Mouse (Mus musculus) liver, embryonic 14.5 days (tissue): ENCODE measurements around the gene P2rx2. TPM values are rescaled to one million over a fixed set of nuclear protein-coding genes. Genes with fewer than 3 reads are reported as not detected.

Source experiments
- ATAC-seq: fragments of 200-750 bp; cut with Nextera tagmentation; 2 replicates; pipeline ENCODE4 v1.8.0; 2017; ENCODE audit warnings: moderate number of reproducible peaks, mild to moderate bottlenecking, moderate library complexity; ENCODE audit not compliant: insufficient read depth
- DNase-seq, 3 experiments: peaks; one replicate each; pipeline ENCODE4 v3.0.0-alpha.2; 2012 to 2013; ENCODE audit warnings: low read depth in 3 of 3, low spot score in 3 of 3
- H3K27ac ChIP-seq: fragments of 300-500 bp; sonication (generic); 2 replicates; pipeline ENCODE4 v1.5.1; 2014; ENCODE audit warnings: moderate library complexity, mild to moderate bottlenecking, control low read depth, inconsistent platforms
- H3K27me3 ChIP-seq: fragments of 300-500 bp; sonication (generic); 2 replicates; pipeline ENCODE4 v1.6.1; 2014; ENCODE audit warnings: mild to moderate bottlenecking, low read length, moderate library complexity; ENCODE audit not compliant: control insufficient read depth, insufficient read depth
- H3K36me3 ChIP-seq: fragments of 300-500 bp; sonication (generic); replicated peaks from 2 replicates; pipeline ENCODE4 v1.6.1; 2014; ENCODE audit warnings: low read depth; ENCODE audit not compliant: control insufficient read depth, insufficient read depth
- H3K4me1 ChIP-seq, 2 experiments: fragments of 200-500 bp in 1 of 2; fragments of 300-500 bp in 1 of 2; sonication (generic) in 1 of 2; replicated peaks; 2 replicates each; pipeline ENCODE4 v1.6.1; 2012 to 2014; ENCODE audit warnings: antibody characterized with exemption in 1 of 2, inconsistent platforms in 1 of 2, low read length in 1 of 2; ENCODE audit not compliant: control insufficient read depth in 2 of 2, insufficient read depth in 2 of 2
- H3K4me2 ChIP-seq: fragments of 300-500 bp; sonication (generic); 2 replicates; pipeline ENCODE4 v1.6.1; 2014; ENCODE audit warnings: low read depth, mild to moderate bottlenecking, control low read depth, moderate library complexity
- H3K4me3 ChIP-seq, 2 experiments: fragments of 200-500 bp in 1 of 2; fragments of 300-500 bp in 1 of 2; sonication (generic) in 1 of 2; 2 replicates each; pipeline ENCODE4 v1.5.1; 2012 to 2014; ENCODE audit warnings: low read depth in 2 of 2, low read length in 2 of 2, mild to moderate bottlenecking in 2 of 2, control low read depth in 1 of 2, inconsistent platforms in 1 of 2, moderate library complexity in 1 of 2; ENCODE audit not compliant: insufficient read depth in 1 of 2
- H3K9ac ChIP-seq: fragments of 300-500 bp; sonication (generic); replicated peaks from 2 replicates; pipeline ENCODE4 v1.6.1; 2014; ENCODE audit warnings: mild to moderate bottlenecking, control low read depth, moderate library complexity
- H3K9me3 ChIP-seq: fragments of 300-500 bp; sonication (generic); 2 replicates; pipeline ENCODE4 v1.6.1; 2016; ENCODE audit warnings: low read length, mixed read lengths; ENCODE audit not compliant: control insufficient read depth
- CTCF ChIP-seq: IDR thresholded peaks from 2 replicates; pipeline ENCODE4 v1.5.1; 2016; ENCODE audit warnings: antibody characterized with exemption, low read depth, control low read depth
- EP300 ChIP-seq: IDR thresholded peaks from 2 replicates; pipeline ENCODE4 v1.6.1; 2016; ENCODE audit warnings: antibody characterized with exemption, low read depth
- WGBS: fragments of 180-500 bp; shearing (Covaris S2); extraction: QIAGEN DNeasy Blood & Tissue Kit; methylation state at CpG from one replicate; pipeline ENCODE4 v1.1.7; 2014; ENCODE audit not compliant: insufficient replicate concordance; 5-methylcytosine and 5-hydroxymethylcytosine counted together
- polyA plus RNA-seq, 2 experiments: library from polyadenylated mRNA; depleted of rRNA in 1 of 2; stranded (reverse) in 1 of 2; unstranded in 1 of 2; fragments of >200 nt; fragmentation: Nextera tagmentation in 1 of 2; extraction: Ambion mirVana in 1 of 2; gene quantifications; 2 replicates each; pipeline versions ENCODE4 v1.2.1 to v1.2.3; 2012 to 2014

Gene P2rx2
- polyA plus RNA-seq, 2 experiments: 0.03 TPM; not detected in 1

GRCm38 (mm10) chr5:110385263-110385662 is 42.3 kb upstream of the P2rx2 start:
- no peaks in the 10 kb centered on the region for H3K36me3 ChIP-seq
- no peak overlapping the region for H3K4me2 ChIP-seq
- peaks cover 13% of the 10 kb centered on the region for H3K27me3 ChIP-seq
- H3K27ac ChIP-seq: no peak overlapping the region
- 59% methylated on average over 4 of the region's 4 CpGs for WGBS
- H3K9me3 ChIP-seq: no peaks in the 10 kb centered on the region
- no peak for TF ChIP-seq CTCF
- TF ChIP-seq EP300: no peak
- no peaks in the 10 kb centered on the region for H3K4me1 ChIP-seq
- DNase-seq (no peak), ATAC-seq (no peak)
- H3K9ac ChIP-seq: no peak overlapping the region
- no peak overlapping the region for H3K4me3 ChIP-seq

- no peaks in the 10 kb centered on the region for H3K4me1 ChIP-seq
- no peak for DNase-seq
- ATAC-seq: no peak
- no peaks in the 10 kb centered on the region for H3K9me3 ChIP-seq
- H3K27me3 ChIP-seq: peaks cover 13% of the 10 kb centered on the region
- H3K4me3 ChIP-seq: no peak overlapping the region
- H3K9ac ChIP-seq: no peak overlapping the region
- no peaks in the 10 kb centered on the region for H3K36me3 ChIP-seq
- WGBS: 75% methylated on average over 6 of the region's 6 CpGs
- TF ChIP-seq CTCF (no peak), EP300 (no peak)
- H3K4me2 ChIP-seq: no peak overlapping the region
- no peak overlapping the region for H3K27ac ChIP-seq
These were observed 41.5 kb upstream of the P2rx2 start for GRCm38 (mm10) chr5:110384491-110384890.

DNA sequence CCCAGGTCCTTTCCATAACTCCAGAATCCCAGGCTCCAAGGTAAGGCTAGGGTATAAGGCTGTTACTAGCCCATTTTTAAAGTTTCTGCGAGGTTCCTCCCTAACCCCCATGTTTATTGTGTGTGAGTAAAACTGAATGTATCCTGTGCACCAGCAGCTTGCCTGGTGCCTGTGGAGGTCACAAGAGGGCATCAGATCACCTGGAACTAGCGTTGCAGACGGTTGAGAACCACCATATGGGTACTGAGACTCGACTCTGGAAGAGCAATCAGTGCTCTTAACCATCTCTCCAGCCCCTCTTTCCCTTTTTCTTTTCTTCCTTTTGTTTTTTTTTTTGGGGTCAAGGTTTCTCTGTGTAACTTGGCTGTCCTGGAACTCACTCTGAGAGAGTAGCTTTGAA is 36.8 kb upstream of the P2rx2 start:
- no peak overlapping the region for H3K4me3 ChIP-seq
- no peaks in the 10 kb centered on the region for H3K36me3 ChIP-seq
- no peaks in the 10 kb centered on the region for H3K27me3 ChIP-seq
- H3K27ac ChIP-seq: no peak overlapping the region
- H3K9ac ChIP-seq: no peak overlapping the region
- WGBS: 74% methylated on average over 4 of the region's 4 CpGs
- DNase-seq (no peak), ATAC-seq (no peak)
- no peaks in the 10 kb centered on the region for H3K9me3 ChIP-seq
- TF ChIP-seq CTCF (no peak), EP300 (no peak)
- H3K4me2 ChIP-seq: no peak overlapping the region
- H3K4me1 ChIP-seq: no peaks in the 10 kb centered on the region

DNA sequence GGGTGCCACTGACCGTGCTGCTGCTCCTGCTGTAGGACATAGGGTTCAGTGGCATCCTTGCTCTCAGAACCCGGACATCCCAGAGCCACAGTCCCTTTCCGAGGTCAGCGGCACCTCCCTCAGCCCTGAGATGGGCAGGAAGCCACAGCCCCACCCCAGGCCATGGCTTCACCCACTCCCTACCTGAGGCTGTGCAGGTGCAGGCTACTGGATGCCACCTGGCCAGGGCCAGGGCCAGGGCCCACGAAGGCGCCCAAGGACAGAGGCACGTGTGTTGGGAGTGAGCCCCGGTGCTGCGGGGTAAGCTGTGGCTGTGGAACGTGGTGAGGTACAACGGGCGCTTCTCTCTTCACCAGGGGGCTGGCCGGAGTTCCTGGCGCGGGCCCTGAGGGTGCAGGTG is 36.1 kb upstream of the P2rx2 start:
- TF ChIP-seq EP300 (no peak), CTCF (no peak)
- no peak overlapping the region for H3K4me3 ChIP-seq
- H3K27me3 ChIP-seq: no peaks in the 10 kb centered on the region
- no peak for ATAC-seq
- H3K4me1 ChIP-seq: no peaks in the 10 kb centered on the region
- no peak overlapping the region for H3K27ac ChIP-seq
- no peak for DNase-seq
- no peak overlapping the region for H3K9ac ChIP-seq
- no peaks in the 10 kb centered on the region for H3K36me3 ChIP-seq
- no peak overlapping the region for H3K4me2 ChIP-seq
- H3K9me3 ChIP-seq: no peaks in the 10 kb centered on the region
- 83% methylated on average over 15 of the region's 15 CpGs for WGBS

DNA sequence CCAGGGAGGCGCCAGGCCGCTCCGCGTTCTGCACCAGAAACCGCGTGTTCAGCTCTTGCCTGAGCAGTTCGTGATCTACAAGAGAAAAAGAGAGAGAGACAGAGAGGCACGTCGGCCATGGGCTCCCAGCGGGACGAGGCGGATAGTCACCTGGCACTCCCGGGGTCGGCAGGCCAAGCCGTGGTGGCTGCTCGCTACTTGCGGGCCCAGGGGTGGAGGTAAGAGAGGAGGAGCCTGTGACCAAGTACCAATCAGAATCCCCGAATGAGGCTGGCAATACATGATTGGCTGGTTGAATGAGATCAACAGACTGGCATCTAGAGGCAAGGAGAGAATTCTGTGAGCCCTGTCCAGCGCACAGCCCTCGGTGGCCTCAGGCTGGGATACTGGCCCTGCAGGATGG is 35.2 kb upstream of the P2rx2 start:
- no peaks in the 10 kb centered on the region for H3K9me3 ChIP-seq
- H3K4me1 ChIP-seq: no peaks in the 10 kb centered on the region
- no peak for DNase-seq
- H3K27me3 ChIP-seq: no peaks in the 10 kb centered on the region
- 68% methylated on average over 20 of the region's 20 CpGs for WGBS
- no peak overlapping the region for H3K27ac ChIP-seq
- no peak for ATAC-seq
- H3K4me3 ChIP-seq: no peak overlapping the region
- no peak overlapping the region for H3K4me2 ChIP-seq
- no peak overlapping the region for H3K9ac ChIP-seq
- H3K36me3 ChIP-seq: no peaks in the 10 kb centered on the region
- TF ChIP-seq CTCF (no peak), EP300 (no peak)
